Mouse (Mus musculus): ENCODE measurements at regions not wholly inside any gene's neighbourhood (a gene's known extent, or its start where the extent isn't known, plus 50 kb on each side); places are given as distances from the start of the nearest gene placed in this dataset.

- Histone ChIP-seq H3K4me2 (ENCODE audit: low read depth) (no peak overlapping the region), H3K36me3 (replicated peaks; ENCODE audit: control insufficient read depth, insufficient read depth, low read depth) (no peaks in the 10 kb centered on the region), H3K9me3 (ENCODE audit: control insufficient read depth, low read length) (no peaks in the 10 kb centered on the region), H3K4me1 (replicated peaks; ENCODE audit: control insufficient read depth in 2 of 2, insufficient read depth in 2 of 2, low read length in 1 of 2) (no peaks in the 10 kb centered on the region), H3K27me3 (ENCODE audit: control insufficient read depth, insufficient read depth, low read length) (no peaks in the 10 kb centered on the region), H3K27ac (no peak overlapping the region), H3K4me3 (ENCODE audit: insufficient read depth in 1 of 2, low read depth in 2 of 2, low read length in 2 of 2) (no peak overlapping the region), H3K9ac (replicated peaks) (no peak overlapping the region)
- no peak for DNase-seq (ENCODE audit: low read depth in 3 of 3, low spot score in 3 of 3)
- no peak for TF ChIP-seq EP300 (IDR thresholded peaks at IDR 0.05; ENCODE audit: low read depth)
- no peak for TF ChIP-seq CTCF (IDR thresholded peaks at IDR 0.05; ENCODE audit: low read depth)
- 67% methylated on average over 4 of the region's 4 CpGs for WGBS (ENCODE audit: insufficient replicate concordance)
- ATAC-seq (ENCODE audit: insufficient read depth), result no peak
These were observed 66.8 kb upstream of the Wnt4 start for GRCm38 (mm10) chr4:137210525-137210924.

- ATAC-seq (ENCODE audit: insufficient read depth) (no peak), DNase-seq (ENCODE audit: low read depth in 3 of 3, low spot score in 3 of 3) (no peak)
- H3K4me3 ChIP-seq (ENCODE audit: insufficient read depth in 1 of 2, low read depth in 2 of 2, low read length in 2 of 2), result no peak overlapping the region
- H3K4me1 ChIP-seq (replicated peaks; ENCODE audit: control insufficient read depth in 2 of 2, insufficient read depth in 2 of 2, low read length in 1 of 2), result no peaks in the 10 kb centered on the region
- no peak for TF ChIP-seq CTCF (IDR thresholded peaks at IDR 0.05; ENCODE audit: low read depth)
- TF ChIP-seq EP300 (IDR thresholded peaks at IDR 0.05; ENCODE audit: low read depth), result no peak
- WGBS (ENCODE audit: insufficient replicate concordance), result 52% methylated on average over 7 of the region's 7 CpGs
- H3K9me3 ChIP-seq (ENCODE audit: control insufficient read depth, low read length), result no peaks in the 10 kb centered on the region
- H3K4me2 ChIP-seq (ENCODE audit: low read depth), result no peak overlapping the region
- H3K9ac ChIP-seq (replicated peaks), result no peak overlapping the region
- H3K36me3 ChIP-seq (replicated peaks; ENCODE audit: control insufficient read depth, insufficient read depth, low read depth), result no peaks in the 10 kb centered on the region
- H3K27ac ChIP-seq, result no peak overlapping the region
- no peaks in the 10 kb centered on the region for H3K27me3 ChIP-seq (ENCODE audit: control insufficient read depth, insufficient read depth, low read length)
These were observed 76.3 kb upstream of the Wnt4 start for GRCm38 (mm10) chr4:137200968-137201367.

- Histone ChIP-seq H3K4me3 (ENCODE audit: insufficient read depth in 1 of 2, low read depth in 2 of 2, low read length in 2 of 2) (no peak overlapping the region), H3K4me2 (ENCODE audit: low read depth) (no peak overlapping the region), H3K9me3 (ENCODE audit: control insufficient read depth, low read length) (no peaks in the 10 kb centered on the region), H3K27ac (no peak overlapping the region), H3K9ac (replicated peaks) (no peak overlapping the region), H3K27me3 (ENCODE audit: control insufficient read depth, insufficient read depth, low read length) (no peaks in the 10 kb centered on the region), H3K4me1 (replicated peaks; ENCODE audit: control insufficient read depth in 2 of 2, insufficient read depth in 2 of 2, low read length in 1 of 2) (no peaks in the 10 kb centered on the region), H3K36me3 (replicated peaks; ENCODE audit: control insufficient read depth, insufficient read depth, low read depth) (no peaks in the 10 kb centered on the region)
- TF ChIP-seq EP300 (IDR thresholded peaks at IDR 0.05; ENCODE audit: low read depth) (no peak), CTCF (IDR thresholded peaks at IDR 0.05; ENCODE audit: low read depth) (no peak)
- ATAC-seq (ENCODE audit: insufficient read depth), result no peak
- 61% methylated on average over 9 of the region's 9 CpGs for WGBS (ENCODE audit: insufficient replicate concordance)
- no peak for DNase-seq (ENCODE audit: low read depth in 3 of 3, low spot score in 3 of 3)
These were observed 76.9 kb upstream of the Wnt4 start for GRCm38 (mm10) chr4:137200426-137200825.

- no peak for DNase-seq (ENCODE audit: low read depth in 3 of 3, low spot score in 3 of 3)
- Histone ChIP-seq H3K4me3 (ENCODE audit: insufficient read depth in 1 of 2, low read depth in 2 of 2, low read length in 2 of 2) (no peak overlapping the region), H3K27ac (no peak overlapping the region), H3K9ac (replicated peaks) (no peak overlapping the region), H3K36me3 (replicated peaks; ENCODE audit: control insufficient read depth, insufficient read depth, low read depth) (no peaks in the 10 kb centered on the region), H3K27me3 (ENCODE audit: control insufficient read depth, insufficient read depth, low read length) (no peaks in the 10 kb centered on the region), H3K9me3 (ENCODE audit: control insufficient read depth, low read length) (no peaks in the 10 kb centered on the region), H3K4me1 (replicated peaks; ENCODE audit: control insufficient read depth in 2 of 2, insufficient read depth in 2 of 2, low read length in 1 of 2) (no peaks in the 10 kb centered on the region), H3K4me2 (ENCODE audit: low read depth) (no peak overlapping the region)
- 43% methylated on average over 5 of the region's 5 CpGs for whole genome bisulfite sequencing (ENCODE audit: insufficient replicate concordance)
- ATAC-seq (ENCODE audit: insufficient read depth), result no peak
- TF ChIP-seq EP300 (IDR thresholded peaks at IDR 0.05; ENCODE audit: low read depth) (no peak), CTCF (IDR thresholded peaks at IDR 0.05; ENCODE audit: low read depth) (no peak)
These were observed 80.8 kb upstream of the Wnt4 start for GRCm38 (mm10) chr4:137196491-137196974.

- no peak for ATAC-seq (ENCODE audit: insufficient read depth)
- Histone ChIP-seq H3K36me3 (replicated peaks; ENCODE audit: control insufficient read depth, insufficient read depth, low read depth) (no peaks in the 10 kb centered on the region), H3K9me3 (ENCODE audit: control insufficient read depth, low read length) (no peaks in the 10 kb centered on the region), H3K9ac (replicated peaks) (no peak overlapping the region), H3K27me3 (ENCODE audit: control insufficient read depth, insufficient read depth, low read length) (no peaks in the 10 kb centered on the region), H3K4me1 (replicated peaks; ENCODE audit: control insufficient read depth in 2 of 2, insufficient read depth in 2 of 2, low read length in 1 of 2) (no peaks in the 10 kb centered on the region), H3K27ac (no peak overlapping the region), H3K4me3 (ENCODE audit: insufficient read depth in 1 of 2, low read depth in 2 of 2, low read length in 2 of 2) (no peak overlapping the region), H3K4me2 (ENCODE audit: low read depth) (no peak overlapping the region)
- no peak for DNase-seq (ENCODE audit: low read depth in 3 of 3, low spot score in 3 of 3)
- WGBS (ENCODE audit: insufficient replicate concordance), result 61% methylated on average over 11 of the region's 11 CpGs
- no peak for TF ChIP-seq CTCF (IDR thresholded peaks at IDR 0.05; ENCODE audit: low read depth)
- TF ChIP-seq EP300 (IDR thresholded peaks at IDR 0.05; ENCODE audit: low read depth), result no peak
These were observed 83.2 kb upstream of the Wnt4 start for GRCm38 (mm10) chr4:137194106-137194505.
